Mouse (Mus musculus): ENCODE measurements around the gene Slc38a6. TPM values are rescaled to one million over a fixed set of nuclear protein-coding genes. Genes with fewer than 3 reads are reported as not detected.

Slc38a6 gene
- polyA plus RNA-seq, 1 experiment from 2014 or later, result 7.6 TPM

DNA sequence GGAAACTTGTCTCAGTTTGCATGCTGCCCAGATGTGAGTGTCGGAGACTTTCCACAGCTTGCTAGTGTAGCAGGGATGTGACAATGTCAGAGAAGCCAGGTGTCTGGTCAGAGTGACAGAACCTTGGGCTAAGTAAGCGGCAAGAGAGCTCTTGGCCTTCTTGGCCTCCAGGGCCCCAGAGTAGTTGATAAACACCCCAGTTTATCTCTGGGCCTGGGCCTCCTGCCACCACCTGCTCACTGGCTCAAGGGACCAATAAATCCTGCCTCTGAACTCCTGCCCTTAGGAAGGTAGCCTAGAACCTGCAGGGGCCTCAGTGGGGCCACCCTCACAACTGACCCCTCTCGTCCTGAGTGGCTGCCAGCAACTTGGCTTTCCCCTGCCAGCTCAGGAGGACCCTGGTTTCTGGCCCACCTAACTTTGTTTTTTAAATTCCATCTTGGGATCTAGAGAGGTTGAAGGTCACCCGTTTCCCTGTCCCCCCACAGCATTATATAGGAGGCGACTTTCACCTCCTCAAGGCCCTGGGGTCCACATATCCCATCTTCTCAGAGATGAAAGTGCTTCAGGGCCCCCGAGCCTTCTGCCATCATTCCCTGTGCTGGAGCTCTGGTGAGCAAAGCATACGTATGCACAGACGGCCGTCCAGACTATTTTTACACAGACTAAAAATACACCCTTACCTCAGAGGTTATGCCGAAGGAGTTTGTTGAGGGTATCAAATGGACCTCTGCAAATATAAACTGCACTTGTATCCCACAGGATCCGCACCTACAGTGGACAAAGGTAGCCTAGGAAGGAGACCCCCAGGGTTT, 116.5 kb downstream of the Slc38a6 start:
- Histone ChIP-seq H3K4me1 (0 out of 2 replicates have a peak, but pooled peaks cover 8% of the 10 kb centered on the region), H3K9me3 (replicated peaks) (no peaks in the 10 kb centered on the region), H3K4me2 (no peak overlapping the region), H3K27me3 (no peaks in the 10 kb centered on the region), H3K27ac (no peak overlapping the region), H3K36me3 (ENCODE audit: poor library complexity, severe bottlenecking) (no peaks in the 10 kb centered on the region), H3K9ac (no peak overlapping the region), H3K4me3 (no peak overlapping the region)
- no peak for ATAC-seq
- 90% methylated on average over 11 of the region's 11 CpGs for WGBS

Other genes starting within 250 kb of the Slc38a6 start
- gene Six1, start 232.9 kb upstream of the Slc38a6 start, polyA plus RNA-seq (2015; fragmentation: Nextera tagmentation; extraction: Ambion mirVana), result 0.22 and 0.42 TPM in 2 replicates
- gene Six4, start 173.3 kb upstream of the Slc38a6 start, polyA plus RNA-seq (2015; fragmentation: Nextera tagmentation; extraction: Ambion mirVana), result 0.89 and 1.0 TPM in 2 replicates
- 20.8 and 21.6 TPM in 2 replicates for gene Mnat1, start 163.1 kb upstream of the Slc38a6 start, polyA plus RNA-seq (2015; fragmentation: Nextera tagmentation; extraction: Ambion mirVana)
- gene Trmt5, start 69 bp upstream of the Slc38a6 start, polyA plus RNA-seq (2015; fragmentation: Nextera tagmentation; extraction: Ambion mirVana), result 15.8 TPM in 2 replicates